Mouse (Mus musculus) erythroblast, embryonic 14.5 days (primary cell): ENCODE results near the gene Xxylt1. TPM values are rescaled to one million over a fixed set of nuclear protein-coding genes. Genes with fewer than 3 reads are reported as not detected.

Experiments used
- H3K27me3 ChIP-seq: 2 replicates; pipeline ENCODE4 v1.6.1; 2012; ENCODE audit warnings: inconsistent platforms; ENCODE audit not compliant: control insufficient read depth
- H3K36me3 ChIP-seq: 2 replicates; pipeline ENCODE4 v1.6.1; 2012; ENCODE audit warnings: mild to moderate bottlenecking, inconsistent platforms; ENCODE audit not compliant: control insufficient read depth
- H3K4me1 ChIP-seq: 2 replicates; pipeline ENCODE4 v1.6.1; 2012; ENCODE audit warnings: inconsistent platforms; ENCODE audit not compliant: control insufficient read depth
- H3K4me3 ChIP-seq: replicated peaks from 2 replicates; pipeline ENCODE3; 2012; ENCODE audit warnings: moderate library complexity, mild to moderate bottlenecking, inconsistent platforms
- H3K9me3 ChIP-seq: 2 replicates; pipeline ENCODE4 v1.6.1; 2012; ENCODE audit warnings: low read length, inconsistent platforms, mixed read lengths; ENCODE audit not compliant: control insufficient read depth
- GATA1 ChIP-seq: IDR thresholded peaks from 2 replicates; pipeline ENCODE4 v1.6.1; 2012; ENCODE audit warnings: low read length, inconsistent platforms, mixed read lengths
- TAL1 ChIP-seq: IDR thresholded peaks from 3 replicates; pipeline ENCODE4 v1.6.1; 2012; ENCODE audit warnings: low read length, inconsistent platforms, mixed read lengths
- polyA plus RNA-seq: library from polyadenylated mRNA; stranded (reverse); fragments of >175 nt; gene quantifications from 2 replicates; pipeline ENCODE4 v1.2.3, GENCODE M21; 2012

Xxylt1 gene
- polyA plus RNA-seq, 1 experiment = 0.04 TPM

GRCm38 (mm10) chr16:31050701-31051100, 30.5 kb downstream of the Xxylt1 start:
- Histone ChIP-seq H3K9me3 (no peaks in the 10 kb centered on the region), H3K4me3 (no peak overlapping the region), H3K4me1 (peaks cover 1% of the 10 kb centered on the region), H3K27me3 (no peaks in the 10 kb centered on the region), H3K36me3 (no peaks in the 10 kb centered on the region)
- TF ChIP-seq TAL1 = no peak
- TF ChIP-seq GATA1 = no peak

DNA sequence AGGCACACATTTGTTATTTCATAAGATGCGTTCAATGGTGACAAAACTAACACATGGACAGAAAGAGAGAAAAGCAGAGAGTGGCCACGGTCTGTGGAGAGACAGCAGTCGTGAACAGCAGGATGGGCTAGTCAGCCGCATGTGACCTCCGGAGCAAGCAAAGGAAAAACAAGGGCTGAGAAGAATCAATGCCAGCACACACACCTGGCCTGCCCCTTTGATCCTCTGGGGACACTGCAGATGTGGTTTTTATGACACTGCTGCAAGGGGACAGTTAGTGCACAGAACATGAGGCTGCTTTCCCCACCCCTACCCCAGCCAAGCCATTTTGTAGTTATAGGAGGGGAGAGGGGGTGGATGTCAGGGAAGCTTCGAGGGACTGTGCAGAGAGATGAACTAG, 33.0 kb downstream of the Xxylt1 start:
- Histone ChIP-seq H3K4me1 (peaks cover 1% of the 10 kb centered on the region), H3K27me3 (no peaks in the 10 kb centered on the region), H3K9me3 (no peaks in the 10 kb centered on the region), H3K36me3 (no peaks in the 10 kb centered on the region), H3K4me3 (no peak overlapping the region)
- no peak for TF ChIP-seq TAL1
- no peak for TF ChIP-seq GATA1

- no peaks in the 10 kb centered on the region for H3K36me3 ChIP-seq
- no peak overlapping the region for H3K4me3 ChIP-seq
- H3K9me3 ChIP-seq = no peaks in the 10 kb centered on the region
- TF ChIP-seq GATA1 (no peak), TAL1 (no peak)
- no peaks in the 10 kb centered on the region for H3K27me3 ChIP-seq
- H3K4me1 ChIP-seq = peaks cover 1% of the 10 kb centered on the region
These were observed 33.9 kb downstream of the Xxylt1 start for GRCm38 (mm10) chr16:31047186-31047898.

DNA sequence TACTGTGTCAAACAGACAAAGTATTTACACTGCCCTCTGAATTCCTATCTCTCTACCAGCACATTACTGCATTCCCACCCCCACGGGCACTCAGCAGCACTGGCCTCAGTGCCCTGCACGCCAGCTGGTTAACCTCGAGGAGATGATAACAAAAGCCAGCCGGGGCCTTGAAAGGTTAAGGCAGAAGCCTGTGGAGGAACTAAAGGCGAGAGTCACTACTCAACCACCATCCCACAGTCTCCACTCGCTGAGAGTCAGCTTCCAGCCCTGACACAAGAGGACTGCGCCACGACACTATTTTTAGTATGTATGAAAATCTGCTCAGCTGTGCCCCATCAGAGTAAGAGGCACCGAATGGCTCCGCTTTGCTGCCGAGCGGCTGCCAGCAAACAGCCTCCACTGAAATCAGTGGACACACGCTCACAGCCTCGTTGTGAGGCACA, 35.0 kb downstream of the Xxylt1 start:
- H3K36me3 ChIP-seq = no peaks in the 10 kb centered on the region
- H3K4me3 ChIP-seq = no peak overlapping the region
- H3K4me1 ChIP-seq = peaks cover 1% of the 10 kb centered on the region
- H3K9me3 ChIP-seq = no peaks in the 10 kb centered on the region
- TF ChIP-seq TAL1 (no peak), GATA1 (no peak)
- no peaks in the 10 kb centered on the region for H3K27me3 ChIP-seq

- TF ChIP-seq TAL1 (no peak), GATA1 (no peak)
- Histone ChIP-seq H3K27me3 (no peaks in the 10 kb centered on the region), H3K4me3 (no peak overlapping the region), H3K9me3 (no peaks in the 10 kb centered on the region), H3K36me3 (no peaks in the 10 kb centered on the region), H3K4me1 (peaks cover 1% of the 10 kb centered on the region)
These were observed 36.0 kb downstream of the Xxylt1 start for GRCm38 (mm10) chr16:31045211-31045610.

DNA sequence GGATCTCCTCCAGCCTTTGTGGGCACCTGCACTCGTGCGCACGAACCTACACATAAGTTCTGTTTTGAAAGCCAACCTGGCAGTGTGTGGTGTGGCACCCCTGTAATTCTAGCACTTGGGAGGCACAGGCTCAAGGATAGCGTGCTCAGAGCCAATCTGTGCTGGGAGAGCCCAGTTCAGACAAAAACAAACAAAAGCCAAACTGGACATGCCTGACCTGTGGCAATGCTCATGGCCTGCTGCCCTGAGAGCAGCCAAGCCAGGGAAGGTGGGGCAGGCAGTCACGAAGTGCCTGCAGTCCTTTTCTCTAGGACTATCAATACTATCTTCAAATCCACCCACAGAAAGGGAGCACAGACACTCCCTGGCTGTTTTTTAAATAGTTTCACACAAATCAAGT, 38.1 kb downstream of the Xxylt1 start:
- Histone ChIP-seq H3K4me1 (peaks cover 1% of the 10 kb centered on the region), H3K4me3 (no peak overlapping the region), H3K27me3 (no peaks in the 10 kb centered on the region), H3K9me3 (no peaks in the 10 kb centered on the region), H3K36me3 (no peaks in the 10 kb centered on the region)
- TF ChIP-seq TAL1 (no peak), GATA1 (no peak)

GRCm38 (mm10) chr16:31041566-31041965, 39.7 kb downstream of the Xxylt1 start:
- H3K27me3 ChIP-seq = no peaks in the 10 kb centered on the region
- no peaks in the 10 kb centered on the region for H3K36me3 ChIP-seq
- no peak overlapping the region for H3K4me3 ChIP-seq
- TF ChIP-seq TAL1 = no peak
- TF ChIP-seq GATA1 = no peak
- peaks cover 1% of the 10 kb centered on the region for H3K4me1 ChIP-seq
- no peaks in the 10 kb centered on the region for H3K9me3 ChIP-seq

- TF ChIP-seq GATA1 = no peak
- TF ChIP-seq TAL1 = no peak
- Histone ChIP-seq H3K4me1 (no peaks in the 10 kb centered on the region), H3K27me3 (no peaks in the 10 kb centered on the region), H3K4me3 (no peak overlapping the region), H3K36me3 (no peaks in the 10 kb centered on the region), H3K9me3 (no peaks in the 10 kb centered on the region)
These were observed 41.3 kb downstream of the Xxylt1 start for GRCm38 (mm10) chr16:31039803-31040459.

DNA sequence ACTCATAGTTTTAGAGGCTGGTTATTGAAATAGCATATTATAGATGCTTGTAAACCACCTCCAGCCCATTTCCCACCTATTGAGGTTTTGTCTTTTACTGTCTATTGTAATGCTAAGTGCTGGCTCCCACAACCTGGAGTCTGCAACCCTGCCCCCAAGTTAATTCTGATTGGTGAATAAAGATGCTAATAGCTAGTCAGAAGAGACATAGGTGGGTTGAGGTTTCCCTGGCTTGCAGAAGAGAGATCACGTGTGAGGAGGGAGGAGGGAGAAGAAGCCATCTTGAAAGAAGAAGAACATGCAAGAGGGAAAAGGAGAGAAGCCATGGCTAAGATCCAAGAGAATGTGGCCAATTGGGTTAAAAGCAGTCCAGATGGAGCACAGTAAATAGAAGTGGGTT, 43.8 kb downstream of the Xxylt1 start:
- Histone ChIP-seq H3K9me3 (no peaks in the 10 kb centered on the region), H3K4me1 (no peaks in the 10 kb centered on the region), H3K4me3 (no peak overlapping the region), H3K27me3 (no peaks in the 10 kb centered on the region), H3K36me3 (no peaks in the 10 kb centered on the region)
- no peak for TF ChIP-seq GATA1
- TF ChIP-seq TAL1 = no peak
